Comparison of ENCODE assay signal across 21 mouse cellular contexts in the genomic region with DNA sequence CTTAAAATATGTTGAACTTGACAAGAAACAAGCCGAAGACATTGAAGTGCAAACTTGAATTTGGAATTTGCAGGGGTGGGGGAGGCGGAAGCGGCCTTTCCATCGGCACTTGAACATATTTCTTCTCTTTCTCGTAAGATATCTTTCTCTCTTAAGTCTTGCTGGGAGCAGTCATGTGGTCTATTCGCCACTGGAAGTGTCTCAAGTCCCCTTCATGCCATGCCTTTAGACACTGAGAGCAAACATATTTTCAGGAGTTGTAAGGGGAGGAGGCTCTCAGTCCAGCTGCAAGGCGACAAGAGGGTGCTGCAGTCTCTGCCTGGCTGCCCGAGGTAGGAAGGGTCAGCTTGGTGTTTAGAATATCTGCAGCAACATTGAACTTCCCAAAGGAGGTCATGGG.
DNase-seq lines count a peak whose midpoint lies in the region; ATAC-seq and TF ChIP-seq lines count a peak whose summit lies in the region.
"Had no signal": no experiment of that assay in that cellular context is flagged by ENCODE, and none has a peak within 500 bp of the region (broad histone marks: within the 10 kb centered on the region; RNA-seq: fewer than 3 reads in every experiment).

No protein-coding gene starts in this region.

- TF ChIP-seq POLR2A in lung, adult 2 months (IDR thresholded peaks at IDR 0.05; ENCODE audit: borderline replicate concordance, extremely low read depth, low read depth, low read length) = peak; percentile 43; the same call in 1 of the 2 replicates

- TF ChIP-seq CTCF in lung, adult 2 months (IDR thresholded peaks at IDR 0.05; ENCODE audit: insufficient read depth, low read length) = no peak
- no peak for TF ChIP-seq CTCF in lung, postnatal 0 days (IDR thresholded peaks at IDR 0.05)
- no peak for TF ChIP-seq CTCF in forebrain, postnatal 0 days (IDR thresholded peaks at IDR 0.05; ENCODE audit: low read depth)

- TF ChIP-seq EP300 in lung, postnatal 0 days (IDR thresholded peaks at IDR 0.05) = peak; percentile 99

- H3K27me3 ChIP-seq in heart, embryonic 11.5 days (ENCODE audit: control insufficient read depth, insufficient read depth, low read length) = no peaks in the 10 kb centered on the region
- no peaks in the 10 kb centered on the region for H3K27me3 ChIP-seq in lung, postnatal 0 days (replicated peaks; ENCODE audit: insufficient read depth, low read length)
- H3K27me3 ChIP-seq in forebrain, postnatal 0 days (ENCODE audit: insufficient read depth, low read length) = no peaks in the 10 kb centered on the region
- H3K27me3 ChIP-seq: embryonic facial prominence, embryonic 13.5 days; forebrain, embryonic 12.5 days; heart, embryonic 13.5 days had no signal

- no peak overlapping the region for H3K4me2 ChIP-seq in heart, embryonic 11.5 days
- no peak overlapping the region for H3K4me2 ChIP-seq in lung, postnatal 0 days (replicated peaks; ENCODE audit: low read depth, low read length)
- no peak overlapping the region for H3K4me2 ChIP-seq in forebrain, postnatal 0 days (ENCODE audit: low read depth)
- H3K4me2 ChIP-seq: embryonic facial prominence, embryonic 13.5 days; forebrain, embryonic 12.5 days; heart, embryonic 13.5 days had no signal

- no peak overlapping the region for H3K4me3 ChIP-seq in heart, embryonic 11.5 days (ENCODE audit: low read depth, low read length)
- H3K4me3 ChIP-seq in lung, adult 2 months (replicated peaks; ENCODE audit: extremely low read depth, low read depth, low read length) = no peak overlapping the region
- no peak overlapping the region for H3K4me3 ChIP-seq in lung, postnatal 0 days (ENCODE audit: low read depth, low read length)
- H3K4me3 ChIP-seq in forebrain, postnatal 0 days (ENCODE audit: low read depth, low read length) = no peak overlapping the region
- H3K4me3 ChIP-seq: embryonic facial prominence, embryonic 13.5 days; forebrain, embryonic 12.5 days; heart, embryonic 13.5 days had no signal

- peaks cover 3% of the 10 kb centered on the region for H3K4me1 ChIP-seq in heart, embryonic 11.5 days (ENCODE audit: control insufficient read depth, insufficient read depth, low read length)
- peaks cover 19% of the 10 kb centered on the region for H3K4me1 ChIP-seq in lung, adult 2 months (ENCODE audit: control insufficient read depth, insufficient read depth, low read length)
- peaks cover 17% of the 10 kb centered on the region; the same call in 1 of the 2 replicates for H3K4me1 ChIP-seq in lung, postnatal 0 days (ENCODE audit: insufficient read depth, low read depth, low read length)
- H3K4me1 ChIP-seq in forebrain, postnatal 0 days (ENCODE audit: insufficient read depth) = peaks cover 12% of the 10 kb centered on the region; the same call in 1 of the 2 replicates

- WGBS in heart, embryonic 11.5 days (ENCODE audit: insufficient replicate concordance) = 74% methylated on average over 8 of the region's 8 CpGs
- 55% methylated on average over 8 of the region's 8 CpGs for WGBS in lung, adult 2 months
- WGBS in lung, postnatal 0 days = 29% methylated on average over 8 of the region's 8 CpGs
- WGBS in forebrain, postnatal 0 days = 87% methylated on average over 8 of the region's 8 CpGs

- no peak overlapping the region for H3K27ac ChIP-seq in heart, embryonic 11.5 days (ENCODE audit: low read depth, low read length)
- peak overlapping the region; percentile 85 for H3K27ac ChIP-seq in lung, postnatal 0 days (ENCODE audit: low read length)
- H3K27ac ChIP-seq in forebrain, postnatal 0 days (ENCODE audit: low read depth, low read length) = no peak overlapping the region
- H3K27ac ChIP-seq: embryonic facial prominence, embryonic 13.5 days; forebrain, embryonic 12.5 days; heart, embryonic 13.5 days had no signal

- ATAC-seq in heart, embryonic 11.5 days (replicated peaks; ENCODE audit: insufficient number of reproducible peaks, low FRiP score, low TSS enrichment) = no peak
- ATAC-seq in lung, postnatal 0 days = peak; percentile 87
- no peak for ATAC-seq in forebrain, postnatal 0 days
- ATAC-seq: CD4-positive, CD25-positive, alpha-beta regulatory T cell, adult 4 months; forebrain, embryonic 16.5 days had no signal

- H3K9me3 ChIP-seq in heart, embryonic 11.5 days (replicated peaks; ENCODE audit: control insufficient read depth, low read length) = no peaks in the 10 kb centered on the region
- H3K9me3 ChIP-seq in lung, postnatal 0 days (ENCODE audit: low read length) = no peaks in the 10 kb centered on the region
- no peaks in the 10 kb centered on the region for H3K9me3 ChIP-seq in forebrain, postnatal 0 days (ENCODE audit: low read length)
- H3K9me3 ChIP-seq: embryonic facial prominence, embryonic 13.5 days; forebrain, embryonic 12.5 days; G1E; heart, embryonic 13.5 days had no signal

- H3K36me3 ChIP-seq in heart, embryonic 11.5 days (ENCODE audit: control insufficient read depth, insufficient read depth, low read length) = no peaks in the 10 kb centered on the region
- H3K36me3 ChIP-seq in lung, postnatal 0 days (ENCODE audit: insufficient read depth, low read length) = no peaks in the 10 kb centered on the region
- H3K36me3 ChIP-seq in forebrain, postnatal 0 days (ENCODE audit: insufficient read depth) = no peaks in the 10 kb centered on the region
- H3K36me3 ChIP-seq: embryonic facial prominence, embryonic 13.5 days; forebrain, embryonic 12.5 days; heart, embryonic 13.5 days had no signal

- DNase-seq in heart, adult 11 months = peak; percentile 70
- DNase-seq in lung, adult 2 months = peak; percentile 44
- peak; percentile 90 for DNase-seq in lung, postnatal 0 days (ENCODE audit: low spot score)
- DNase-seq in lung, postnatal 36 days = peak; percentile 71
- no peak for DNase-seq in yolk sac, embryonic 10.5 days (ENCODE audit: low spot score)
- no peak for DNase-seq in forebrain, postnatal 0 days
- no peak for DNase-seq in retina, embryonic 14.5 days (ENCODE audit: low spot score)
- DNase-seq: adrenal gland, postnatal 10 days; B cell, adult 2 months; cerebellum, adult 11-12 months; cerebellum, adult 9-10 months; cerebellum, postnatal 25 days; gastrocnemius, postnatal 14 days; heart, postnatal 36 days had no signal

- no peak overlapping the region for H3K9ac ChIP-seq in heart, embryonic 11.5 days (ENCODE audit: low read depth, low read length)
- no peak overlapping the region for H3K9ac ChIP-seq in lung, postnatal 0 days (replicated peaks; ENCODE audit: low read depth)
- no peak overlapping the region for H3K9ac ChIP-seq in forebrain, postnatal 0 days
- H3K9ac ChIP-seq: embryonic facial prominence, embryonic 13.5 days; forebrain, embryonic 12.5 days; heart, embryonic 13.5 days had no signal

Comparison
In these comparisons a context has a peak if more than half of its experiments do, and no peak if none do; other contexts are left out.
1. DNase-seq: peak in heart, adult 11 months (single experiment), lung, adult 2 months (single experiment), lung, postnatal 0 days (single experiment) and lung, postnatal 36 days (single experiment); none in yolk sac, embryonic 10.5 days (single experiment), forebrain, postnatal 0 days (single experiment) and retina, embryonic 14.5 days (single experiment).